Mouse (Mus musculus): ENCODE data around the gene Brca1.

DNA sequence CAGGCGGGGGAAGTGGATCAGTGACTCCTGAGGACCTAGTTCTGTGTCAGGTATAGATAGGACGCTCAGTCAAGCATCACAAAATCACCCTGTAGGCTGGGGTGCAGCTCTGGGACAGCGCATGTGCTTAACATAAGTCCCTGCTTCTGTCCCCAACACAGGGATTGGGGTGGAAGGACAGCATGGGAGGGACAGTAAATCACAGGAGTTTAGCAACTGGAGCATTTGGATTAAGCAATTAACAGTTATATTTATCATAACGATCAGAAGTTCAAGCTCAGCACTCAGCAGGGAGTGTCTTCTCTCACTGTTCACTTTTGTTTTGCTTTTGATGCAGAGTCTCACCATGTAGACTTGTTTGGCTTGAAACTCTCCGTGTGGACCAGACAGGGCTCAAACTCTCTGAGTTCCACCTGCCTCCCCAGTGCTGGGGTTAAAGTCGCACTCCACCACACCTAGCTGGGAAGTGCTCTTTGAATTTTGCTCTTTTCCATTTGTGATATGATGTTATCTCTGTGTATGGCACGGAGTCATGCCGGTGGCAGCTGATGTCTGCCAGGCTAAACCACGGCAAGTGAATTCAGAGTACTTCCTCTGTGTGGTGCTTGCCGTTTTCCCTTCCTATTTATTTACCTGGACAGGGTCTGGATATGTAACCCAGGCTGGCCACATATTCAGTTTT, 99.5 kb downstream of the Brca1 start:
- TF ChIP-seq CTCF (IDR thresholded peaks at IDR 0.05; ENCODE audit: borderline replicate concordance, insufficient read depth, low read depth, low read length) (no peak), POLR2A (IDR thresholded peaks at IDR 0.05; ENCODE audit: borderline replicate concordance, insufficient read depth, low read length) (no peak)

Data from cerebellum, adult 2 months (tissue).